Mouse (Mus musculus) megakaryocyte, embryonic 14.5 days (primary cell): ENCODE measurements at regions not wholly inside any gene's neighbourhood (a gene's known extent, or its start where the extent isn't known, plus 50 kb on each side); places are given as distances from the start of the nearest gene placed in this dataset.

Experiments used
- FLI1 ChIP-seq: IDR thresholded peaks from 2 replicates; pipeline ENCODE4 v1.6.1; 2012; ENCODE audit warnings: low read length, inconsistent platforms, mixed read lengths
- GATA1 ChIP-seq: IDR thresholded peaks from 3 replicates; pipeline ENCODE4 v1.6.1; 2012; ENCODE audit warnings: mixed read lengths, low read length, inconsistent platforms, borderline replicate concordance

GRCm38 (mm10) chr13:51953569-51953968, 107.1 kb downstream of the Gadd45g start:
- TF ChIP-seq GATA1 (no peak), FLI1 (no peak)
